ENCODE assay signal across 9 mouse cellular contexts in genomic region chr1:147343276-147343953, GRCm38 (mm10).
A peak's percentile ranks its signal among the peaks of the same experiment; 100 is the strongest.
DNase-seq lines count a peak whose midpoint lies in the region; ATAC-seq and TF ChIP-seq lines count a peak whose summit lies in the region.
"Had no signal": no experiment of that assay in that cellular context is flagged by ENCODE, and none has a peak within 500 bp of the region (broad histone marks: within the 10 kb centered on the region; RNA-seq: fewer than 3 reads in every experiment).

No protein-coding gene starts in this region.

- no peaks in the 10 kb centered on the region for H3K9me3 ChIP-seq in stomach, postnatal 0 days (ENCODE audit: control insufficient read depth, low read length)
- H3K9me3 ChIP-seq: embryonic facial prominence, embryonic 13.5 days had no signal

- H3K4me1 ChIP-seq in stomach, postnatal 0 days (replicated peaks; ENCODE audit: control insufficient read depth, insufficient read depth), result no peaks in the 10 kb centered on the region
- H3K4me1 ChIP-seq: embryonic facial prominence, embryonic 13.5 days had no signal

- no peaks in the 10 kb centered on the region for H3K36me3 ChIP-seq in stomach, postnatal 0 days (ENCODE audit: control insufficient read depth, insufficient read depth, low read length)
- H3K36me3 ChIP-seq: embryonic facial prominence, embryonic 13.5 days had no signal

- no peak for ATAC-seq in stomach, postnatal 0 days (ENCODE audit: low FRiP score, low TSS enrichment)

- 83% methylated on average over 9 of the region's 9 CpGs for WGBS in stomach, postnatal 0 days

- H3K4me2 ChIP-seq in stomach, postnatal 0 days (replicated peaks; ENCODE audit: low read depth), result no peak overlapping the region
- H3K4me2 ChIP-seq: embryonic facial prominence, embryonic 13.5 days had no signal

- H3K4me3 ChIP-seq in stomach, postnatal 0 days (ENCODE audit: low read depth, low read length), result no peak overlapping the region
- H3K4me3 ChIP-seq: embryonic facial prominence, embryonic 13.5 days had no signal

- no peak overlapping the region for H3K9ac ChIP-seq in stomach, postnatal 0 days (ENCODE audit: low read length)
- H3K9ac ChIP-seq: embryonic facial prominence, embryonic 13.5 days had no signal

- H3K27ac ChIP-seq in stomach, postnatal 0 days (replicated peaks), result no peak overlapping the region
- H3K27ac ChIP-seq: embryonic facial prominence, embryonic 13.5 days had no signal

- no peaks in the 10 kb centered on the region for H3K27me3 ChIP-seq in stomach, postnatal 0 days (ENCODE audit: control insufficient read depth, insufficient read depth, low read length)
- H3K27me3 ChIP-seq: embryonic facial prominence, embryonic 13.5 days had no signal

- no peak for TF ChIP-seq CTCF in stomach, postnatal 0 days (IDR thresholded peaks at IDR 0.05; ENCODE audit: low read depth)

- no peak for TF ChIP-seq EP300 in stomach, postnatal 0 days (optimal IDR thresholded peaks at IDR 0.05)

- peak; percentile 24 for DNase-seq in ovary, postnatal 36 days (ENCODE audit: low spot score)
- no peak for DNase-seq in ovary, postnatal 10 days (ENCODE audit: low spot score)
- DNase-seq in frontal cortex, adult 2 months (ENCODE audit: extremely low spot score in 1 of 2, low spot score in 1 of 2), result peak; percentile 52 to 76
- DNase-seq in layer of hippocampus, postnatal 14 days (ENCODE audit: low spot score in 2 of 2), result peak; percentile 79 to 86
- peak; percentile 48 for DNase-seq in stomach, postnatal 0 days (ENCODE audit: low spot score)
- no peak for DNase-seq in urinary bladder, postnatal 10 days (ENCODE audit: low spot score)
- DNase-seq in lung, postnatal 4 days, result no peak
- DNase-seq: thymus, postnatal 4 days had no signal

Comparison
In these comparisons a context has a peak if more than half of its experiments do, and no peak if none do; other contexts are left out.
1. DNase-seq: peak in ovary, postnatal 36 days (single experiment), frontal cortex, adult 2 months (2 of 2), layer of hippocampus, postnatal 14 days (2 of 2) and stomach, postnatal 0 days (single experiment); none in ovary, postnatal 10 days (single experiment), urinary bladder, postnatal 10 days (single experiment) and lung, postnatal 4 days (0 of 2).